Mouse (Mus musculus) ES-E14 (cell line): ENCODE measurements around the gene Nanp.

Experiments used
- CHD2 ChIP-seq: IDR thresholded peaks from 2 replicates; pipeline ENCODE4 v1.6.1; 2014; ENCODE audit warnings: mild to moderate bottlenecking, low read depth, low read length, inconsistent platforms
- HCFC1 ChIP-seq: IDR thresholded peaks from 2 replicates; pipeline ENCODE4 v1.6.1; 2012; ENCODE audit warnings: low read length, inconsistent platforms, borderline replicate concordance; ENCODE audit not compliant: insufficient read depth
- MAFK ChIP-seq: IDR thresholded peaks from 2 replicates; pipeline ENCODE4 v1.6.1; 2014; ENCODE audit warnings: mild to moderate bottlenecking, low read depth, low read length, inconsistent platforms; ENCODE audit not compliant: insufficient read depth
- ZNF384 ChIP-seq: IDR thresholded peaks from 2 replicates; pipeline ENCODE4 v1.6.1; 2012; ENCODE audit warnings: low read depth, low read length, inconsistent platforms

DNA sequence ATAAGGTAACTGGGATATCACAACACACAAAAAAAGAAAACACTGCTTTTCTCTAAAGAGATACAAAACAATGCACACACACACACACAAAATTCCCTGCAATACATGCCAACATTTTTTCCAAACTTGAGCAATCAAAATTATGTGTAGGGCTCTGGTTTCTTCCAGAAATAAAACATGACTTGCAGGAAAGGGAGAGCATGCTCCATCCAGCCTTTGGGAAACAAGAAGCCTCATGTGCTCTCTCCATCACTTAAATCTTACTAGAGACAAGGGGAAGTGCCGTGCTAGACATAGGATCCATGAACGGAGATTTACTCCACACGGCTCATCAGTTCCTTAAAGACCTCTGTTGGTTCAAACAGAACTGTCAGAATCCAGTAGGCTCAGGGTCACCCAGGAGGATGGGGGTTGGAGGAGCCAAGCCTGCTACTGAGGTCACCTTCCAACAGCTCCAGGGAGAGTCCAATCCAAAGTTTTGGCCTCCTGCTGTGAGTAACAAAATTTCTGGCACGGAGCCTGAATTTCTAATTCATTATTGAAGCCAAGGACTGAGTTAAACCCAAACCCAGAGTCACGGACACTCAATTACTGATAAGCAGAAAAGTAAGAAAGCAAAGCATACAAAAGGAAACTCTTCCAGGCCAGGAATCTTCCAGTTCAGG lies 32.8 kb downstream of the Nanp start:
- no peak for TF ChIP-seq ZNF384
- no peak for TF ChIP-seq CHD2
- no peak for TF ChIP-seq MAFK
- no peak for TF ChIP-seq HCFC1
